Mouse (Mus musculus): ENCODE data around the gene 9230102O04Rik. TPM values are rescaled to one million over a fixed set of nuclear protein-coding genes. Genes with fewer than 3 reads are reported as not detected.
A peak's percentile ranks its signal among the peaks of the same experiment; 100 is the strongest.

Gene 9230102O04Rik
- total RNA-seq, 2 experiments from 2014 or later: not detected

DNA sequence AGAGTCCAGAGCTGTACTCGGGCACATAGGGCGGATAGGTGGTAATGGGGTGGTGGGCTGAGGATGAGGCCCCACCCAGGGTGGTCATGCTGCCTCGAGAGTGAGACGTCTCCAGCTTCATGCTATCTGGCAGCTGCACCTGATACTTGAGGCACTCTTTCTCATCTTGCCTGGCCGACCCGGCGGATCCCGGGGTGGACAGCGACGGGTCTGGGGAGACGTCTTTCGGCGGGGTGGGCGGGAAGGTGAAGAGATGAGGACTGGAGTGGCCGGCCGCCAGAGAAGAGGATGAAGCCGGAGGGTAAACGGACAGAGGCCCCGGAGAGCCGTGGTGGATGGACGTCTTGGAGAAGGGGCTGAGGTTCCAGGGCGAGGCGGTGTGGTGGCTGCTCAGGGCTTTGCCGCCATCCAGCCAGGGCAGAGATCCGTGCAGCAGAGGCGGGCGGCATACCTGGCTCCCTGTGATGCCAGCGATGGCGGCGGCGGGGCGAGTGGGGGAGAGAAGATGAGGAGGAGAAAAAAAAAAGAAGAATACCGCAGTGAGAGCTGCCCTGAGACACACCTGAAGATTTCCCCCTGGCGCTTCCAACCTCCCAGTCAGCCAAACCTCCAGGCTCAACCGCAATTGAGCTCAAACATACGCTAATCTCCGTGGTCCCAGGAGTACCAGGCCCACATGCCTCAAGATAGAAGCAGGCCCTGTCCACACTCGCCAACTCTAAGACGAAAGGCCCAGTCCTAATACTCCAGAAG lies 14.7 kb downstream of the 9230102O04Rik start:
- no peak for ATAC-seq (replicated peaks; ENCODE audit: poor library complexity, severe bottlenecking)

DNA sequence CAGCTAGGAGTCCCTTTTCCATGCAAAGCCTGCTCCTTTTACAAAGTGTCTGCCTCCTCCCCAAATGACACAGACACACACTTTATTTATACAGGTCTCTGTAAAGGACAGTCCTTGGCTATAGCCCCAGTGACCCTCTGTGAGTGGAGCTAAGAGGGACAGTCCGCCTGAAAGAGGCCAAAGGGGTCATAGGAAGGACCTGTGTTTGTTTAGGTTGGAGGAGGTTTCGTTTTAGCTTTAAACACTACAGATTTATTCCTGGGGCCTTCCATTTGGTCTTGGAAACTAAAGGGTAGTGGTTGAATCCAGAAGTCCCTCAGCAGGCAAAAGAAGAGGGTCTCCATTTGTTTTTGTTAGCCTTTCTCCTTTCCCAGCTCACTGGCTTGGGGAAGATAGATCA lies 15.6 kb downstream of the 9230102O04Rik start:
- no peak for ATAC-seq (replicated peaks; ENCODE audit: poor library complexity, severe bottlenecking)

GRCm38 (mm10) chr2:9872682-9873081 lies 16.7 kb downstream of the 9230102O04Rik start:
- ATAC-seq (replicated peaks; ENCODE audit: poor library complexity, severe bottlenecking): peak; percentile 4; the same call in 1 of the 2 replicates

- ATAC-seq (replicated peaks; ENCODE audit: poor library complexity, severe bottlenecking): no peak
Observed at GRCm38 (mm10) chr2:9871798-9872197, 17.5 kb downstream of the 9230102O04Rik start.

DNA sequence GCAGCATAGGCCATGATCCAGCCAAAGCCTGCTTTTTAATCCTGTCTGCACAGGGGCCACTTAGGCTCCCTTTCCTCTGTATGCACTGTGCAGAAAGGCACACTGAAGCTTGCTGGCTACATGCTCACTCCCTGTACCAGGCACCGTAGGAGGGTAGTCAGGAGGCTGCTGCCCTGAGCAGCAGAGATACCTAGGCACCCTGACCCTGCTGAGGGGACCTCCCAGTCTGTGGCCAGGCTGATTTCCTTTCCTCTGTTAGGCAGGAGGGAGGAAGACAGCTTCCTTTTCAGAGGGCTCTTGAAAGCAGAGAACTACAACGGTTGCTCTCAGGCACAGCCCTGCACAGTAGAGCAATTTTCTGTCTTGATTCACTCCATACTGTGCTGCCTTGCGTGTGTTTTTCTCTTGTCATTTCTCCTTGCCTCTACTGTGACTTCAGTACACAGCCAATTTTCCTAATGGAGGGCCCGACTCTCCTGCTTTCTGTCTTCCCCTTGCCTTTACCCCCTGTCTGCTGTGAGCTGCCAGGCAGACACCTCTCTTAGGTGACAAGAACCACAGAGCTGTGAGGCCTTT lies 18.1 kb downstream of the 9230102O04Rik start:
- peak; percentile 35 for ATAC-seq (replicated peaks; ENCODE audit: poor library complexity, severe bottlenecking)

- peak; percentile 50 for ATAC-seq (replicated peaks; ENCODE audit: poor library complexity, severe bottlenecking)
Observed at GRCm38 (mm10) chr2:9867092-9867825, 22.1 kb downstream of the 9230102O04Rik start.

GRCm38 (mm10) chr2:9860698-9861097 lies 28.6 kb downstream of the 9230102O04Rik start:
- ATAC-seq (replicated peaks; ENCODE audit: poor library complexity, severe bottlenecking): peak; percentile 56

DNA sequence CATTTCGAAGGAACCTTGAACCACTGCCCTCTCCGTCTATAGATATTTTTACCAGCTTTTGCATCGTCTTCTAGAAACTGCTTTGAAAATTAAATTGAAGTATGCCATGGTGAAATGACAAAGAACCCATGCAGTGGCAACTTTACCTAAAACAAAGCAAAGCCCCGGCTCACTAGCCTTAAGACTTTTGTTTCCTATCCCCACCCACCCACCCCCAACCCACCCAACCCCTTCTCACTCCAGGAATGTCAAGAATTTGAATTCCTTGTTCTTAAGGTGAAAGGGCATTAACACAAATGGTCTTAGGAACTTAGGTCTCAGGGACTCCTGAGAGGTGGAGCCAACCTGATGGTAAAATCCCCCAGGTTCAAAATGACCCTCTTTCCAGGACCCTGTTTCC lies 33.5 kb downstream of the 9230102O04Rik start:
- ATAC-seq (replicated peaks; ENCODE audit: poor library complexity, severe bottlenecking): no peak

DNA sequence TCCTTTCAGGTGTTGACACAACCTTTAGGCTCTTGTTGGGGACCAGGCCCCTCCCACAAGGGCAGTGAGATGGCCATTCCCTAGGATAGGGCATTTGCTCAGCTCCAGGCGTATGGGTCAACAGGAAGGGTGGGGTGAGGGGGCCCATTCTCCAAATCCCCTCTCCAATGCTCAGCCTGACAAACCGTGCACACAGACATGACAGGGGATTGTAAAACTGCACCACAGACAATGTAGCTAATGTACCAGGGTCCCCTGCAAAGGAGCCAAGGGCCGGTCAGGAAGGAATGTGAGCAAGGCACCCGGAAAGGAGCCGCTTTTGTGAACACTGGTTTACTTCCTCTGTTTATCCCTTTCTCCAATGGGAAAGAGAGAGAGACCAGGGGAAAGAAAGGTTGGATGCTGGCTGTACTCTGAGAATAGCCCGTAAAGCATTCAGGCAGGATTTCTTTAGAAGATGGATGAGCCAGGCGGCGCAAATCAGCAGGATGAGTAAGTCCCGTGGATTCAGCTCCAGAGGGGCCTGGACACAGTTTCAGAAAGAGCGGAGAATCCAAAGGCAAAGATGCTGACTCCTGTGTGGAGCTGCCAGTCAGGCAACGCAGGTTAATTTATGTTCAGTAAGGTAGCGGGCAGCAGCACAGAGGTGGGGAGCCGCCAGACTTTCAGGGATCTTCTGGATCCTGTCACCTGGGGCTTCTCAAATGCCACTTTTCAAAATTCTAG lies 36.3 kb downstream of the 9230102O04Rik start:
- no peak for ATAC-seq (replicated peaks; ENCODE audit: poor library complexity, severe bottlenecking)

GRCm38 (mm10) chr2:9835195-9835594 lies 54.1 kb downstream of the 9230102O04Rik start:
- ATAC-seq (replicated peaks; ENCODE audit: poor library complexity, severe bottlenecking): no peak

- ATAC-seq (replicated peaks; ENCODE audit: poor library complexity, severe bottlenecking): no peak
Observed at GRCm38 (mm10) chr2:9833712-9834111, 55.6 kb downstream of the 9230102O04Rik start.

Other genes starting within 250 kb of the 9230102O04Rik start
- gene 4930412O13Rik, start 8.3 kb downstream of the 9230102O04Rik start, total RNA-seq (2014; fragmentation: Nextera tagmentation): not detected in 2 replicates
- gene 4930412O13Rik, start 8.3 kb downstream of the 9230102O04Rik start, total RNA-seq (2017): not detected in 2 replicates
- gene Gata3, start 494 bp upstream of the 9230102O04Rik start, total RNA-seq (2014; fragmentation: Nextera tagmentation): 17.0 TPM in 1 of 2 replicates, not detected in the other
- not detected in 2 replicates for gene Gata3, start 494 bp upstream of the 9230102O04Rik start, total RNA-seq (2017)
- gene Taf3, start 159.1 kb upstream of the 9230102O04Rik start, total RNA-seq (2014; fragmentation: Nextera tagmentation): 17.3 and 21.4 TPM in 2 replicates
- gene Taf3, start 159.1 kb upstream of the 9230102O04Rik start, total RNA-seq (2017): 8.7 and 9.0 TPM in 2 replicates
- 458 and 534 TPM in 2 replicates for gene Atp5c1, start 191.0 kb upstream of the 9230102O04Rik start, total RNA-seq (2014; fragmentation: Nextera tagmentation)
- 596 and 622 TPM in 2 replicates for gene Atp5c1, start 191.0 kb upstream of the 9230102O04Rik start, total RNA-seq (2017)
- 22.3 and 33.9 TPM in 2 replicates for gene Kin, start 191.1 kb upstream of the 9230102O04Rik start, total RNA-seq (2014; fragmentation: Nextera tagmentation)
- 23.1 and 32.2 TPM in 2 replicates for gene Kin, start 191.1 kb upstream of the 9230102O04Rik start, total RNA-seq (2017)
- gene Itih2, start 241.9 kb upstream of the 9230102O04Rik start, total RNA-seq (2014; fragmentation: Nextera tagmentation): not detected in 2 replicates
- gene Itih2, start 241.9 kb upstream of the 9230102O04Rik start, total RNA-seq (2017): not detected in 2 replicates

Measured in granulocyte monocyte progenitor cell, adult 5-6 weeks (primary cell).